Mouse (Mus musculus) liver, embryonic 13.5 days (tissue): ENCODE measurements around the gene Notch1. TPM values are rescaled to one million over a fixed set of nuclear protein-coding genes. Genes with fewer than 3 reads are reported as not detected.

Source experiments
- ATAC-seq: fragments of 200-750 bp; cut with Nextera tagmentation; 2 replicates; pipeline ENCODE4 v1.8.0; 2017; ENCODE audit warnings: low read depth, mild to moderate bottlenecking, moderate number of reproducible peaks, moderate library complexity
- DNase-seq: peaks from one replicate; pipeline ENCODE4 v3.0.0; 2022
- H3K27ac ChIP-seq: fragments of 300-500 bp; sonication (generic); 2 replicates; pipeline ENCODE4 v1.5.1; 2015; ENCODE audit warnings: moderate library complexity, mild to moderate bottlenecking, inconsistent platforms
- H3K27me3 ChIP-seq: fragments of 300-500 bp; sonication (generic); 2 replicates; pipeline ENCODE4 v1.6.1; 2015; ENCODE audit warnings: mild to moderate bottlenecking, inconsistent platforms
- H3K36me3 ChIP-seq: fragments of 300-500 bp; sonication (generic); 2 replicates; pipeline ENCODE4 v1.6.1; 2015; ENCODE audit warnings: mild to moderate bottlenecking, inconsistent platforms
- H3K4me1 ChIP-seq: fragments of 300-500 bp; sonication (generic); replicated peaks from 2 replicates; pipeline ENCODE4 v1.6.1; 2015; ENCODE audit warnings: inconsistent platforms
- H3K4me2 ChIP-seq: fragments of 300-500 bp; sonication (generic); 2 replicates; pipeline ENCODE4 v1.6.1; 2015; ENCODE audit warnings: inconsistent platforms, mild to moderate bottlenecking, moderate library complexity
- H3K4me3 ChIP-seq: fragments of 300-500 bp; sonication (generic); replicated peaks from 2 replicates; pipeline ENCODE4 v1.5.1; 2015; ENCODE audit warnings: mild to moderate bottlenecking, inconsistent platforms
- H3K9ac ChIP-seq: fragments of 300-500 bp; sonication (generic); 2 replicates; pipeline ENCODE4 v1.6.1; 2015; ENCODE audit warnings: mild to moderate bottlenecking, inconsistent platforms
- H3K9me3 ChIP-seq: fragments of 300-500 bp; sonication (generic); replicated peaks from 2 replicates; pipeline ENCODE4 v1.6.1; 2016; ENCODE audit warnings: inconsistent platforms
- WGBS: fragments of 180-500 bp; shearing (Covaris S2); methylation state at CpG from one replicate; pipeline ENCODE4 v1.1.7; 2015; ENCODE audit not compliant: insufficient replicate concordance; 5-methylcytosine and 5-hydroxymethylcytosine counted together
- polyA plus RNA-seq: library from polyadenylated mRNA; unstranded; fragments of >200 nt; fragmentation: Nextera tagmentation; extraction: Ambion mirVana; gene quantifications from 2 replicates; pipeline ENCODE4 v1.2.1, GENCODE M21; 2015

Gene Notch1
- polyA plus RNA-seq, 1 experiment from 2014 or later, result 1.5 TPM

DNA sequence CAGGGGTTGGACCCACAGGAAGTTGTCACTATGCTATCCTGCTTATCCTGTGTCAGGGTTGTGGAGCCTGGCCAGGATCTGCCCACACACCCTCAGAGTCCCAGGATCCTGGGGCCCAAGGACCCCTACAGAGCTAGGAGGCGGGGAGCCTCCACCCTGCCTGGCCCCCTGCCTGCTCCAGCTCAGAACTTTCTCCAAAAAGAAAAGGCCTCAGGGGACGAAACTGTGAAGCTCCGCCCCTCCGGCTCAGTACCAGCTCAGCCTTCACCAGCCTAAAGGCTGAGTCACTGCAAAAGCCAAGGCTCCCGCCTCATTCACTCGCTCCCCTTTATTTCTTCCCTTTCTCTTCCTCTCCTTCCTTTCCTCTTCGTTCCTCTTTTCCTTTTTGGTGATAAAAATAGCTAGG, 9.0 kb downstream of the Notch1 start:
- DNase-seq, result no peak
- Histone ChIP-seq H3K4me1 (peaks cover 35% of the 10 kb centered on the region), H3K27me3 (peaks cover 42% of the 10 kb centered on the region), H3K27ac (peak overlapping the region; percentile 66), H3K9me3 (no peaks in the 10 kb centered on the region), H3K4me2 (peak overlapping the region; percentile 21; the same call in 1 of the 2 replicates), H3K36me3 (no peaks in the 10 kb centered on the region), H3K4me3 (no peak overlapping the region), H3K9ac (no peak overlapping the region)
- WGBS, result 2% methylated on average over 7 of the region's 7 CpGs
- ATAC-seq, result no peak

DNA sequence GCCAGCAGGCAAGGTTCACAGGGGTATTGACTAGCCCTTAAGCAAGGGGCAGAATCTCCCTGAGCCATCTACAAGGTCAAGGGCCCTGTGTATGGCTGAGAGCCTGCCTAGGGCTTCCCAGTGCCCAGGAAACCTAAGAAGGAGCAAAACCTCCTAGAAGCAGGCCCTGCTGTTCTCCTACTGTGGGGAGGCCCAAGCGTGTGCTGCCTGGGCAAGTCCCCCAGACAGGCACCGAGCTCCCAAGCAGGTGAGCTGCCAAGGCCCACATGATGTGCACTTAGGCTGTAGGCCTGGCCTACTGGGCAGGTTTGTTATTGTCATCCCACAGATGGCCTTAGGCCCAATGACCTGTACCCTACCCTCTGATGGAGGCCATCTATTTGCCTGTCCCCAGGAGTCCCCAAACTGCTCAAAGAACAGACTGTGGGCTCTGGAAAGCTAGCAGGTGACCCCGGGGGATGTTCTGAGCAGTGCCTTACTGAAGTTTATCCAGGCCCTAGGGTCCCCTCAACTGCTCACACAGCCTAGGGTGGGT, 9.7 kb downstream of the Notch1 start:
- Histone ChIP-seq H3K27me3 (peaks cover 49% of the 10 kb centered on the region), H3K4me1 (peaks cover 41% of the 10 kb centered on the region), H3K9me3 (no peaks in the 10 kb centered on the region), H3K4me2 (no peak overlapping the region), H3K36me3 (no peaks in the 10 kb centered on the region), H3K4me3 (no peak overlapping the region), H3K9ac (no peak overlapping the region), H3K27ac (peak overlapping the region; percentile 66)
- 65% methylated on average over 3 of the region's 3 CpGs for WGBS
- no peak for DNase-seq
- no peak for ATAC-seq

DNA sequence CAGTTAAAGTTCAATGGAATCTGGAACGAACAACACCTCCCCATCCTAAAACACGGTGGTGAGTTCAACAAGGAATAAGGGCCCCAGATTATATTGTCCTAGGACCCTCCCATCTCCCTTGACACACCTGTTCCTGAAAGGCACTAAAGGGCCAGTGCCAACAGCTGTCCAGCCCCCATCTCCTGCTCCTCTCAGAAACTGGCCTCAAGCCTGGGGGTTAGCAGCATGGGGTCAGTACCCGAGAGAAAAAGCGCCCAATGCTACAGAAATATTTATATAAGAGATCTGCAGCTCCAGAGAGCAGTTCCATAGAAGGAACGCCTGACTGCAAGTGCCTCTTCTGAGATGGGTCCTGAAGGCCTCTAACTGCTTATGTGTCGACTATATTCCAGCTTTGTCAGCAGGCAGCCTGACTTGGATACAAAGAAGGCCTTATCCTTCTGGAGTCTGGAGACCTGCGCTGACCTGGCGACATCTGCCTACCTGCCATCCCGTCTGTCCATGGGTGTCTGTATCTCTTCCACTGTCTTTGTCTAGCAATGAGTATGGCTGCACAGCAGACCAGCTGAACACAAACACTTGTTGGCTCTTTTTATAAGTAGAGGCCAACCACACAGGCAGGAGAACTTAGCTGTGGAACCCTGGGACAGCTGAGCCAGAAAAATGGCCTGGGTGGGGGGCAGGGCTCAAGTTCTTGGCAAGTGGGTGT, 11.5 kb downstream of the Notch1 start:
- DNase-seq (no peak), ATAC-seq (no peak)
- no peak overlapping the region for H3K4me3 ChIP-seq
- no peak overlapping the region for H3K4me2 ChIP-seq
- H3K27me3 ChIP-seq, result peaks cover 67% of the 10 kb centered on the region
- H3K9me3 ChIP-seq, result no peaks in the 10 kb centered on the region
- peaks cover 52% of the 10 kb centered on the region for H3K4me1 ChIP-seq
- H3K9ac ChIP-seq, result no peak overlapping the region
- H3K36me3 ChIP-seq, result no peaks in the 10 kb centered on the region
- WGBS, result 67% methylated on average over 9 of the region's 9 CpGs
- H3K27ac ChIP-seq, result no peak overlapping the region

DNA sequence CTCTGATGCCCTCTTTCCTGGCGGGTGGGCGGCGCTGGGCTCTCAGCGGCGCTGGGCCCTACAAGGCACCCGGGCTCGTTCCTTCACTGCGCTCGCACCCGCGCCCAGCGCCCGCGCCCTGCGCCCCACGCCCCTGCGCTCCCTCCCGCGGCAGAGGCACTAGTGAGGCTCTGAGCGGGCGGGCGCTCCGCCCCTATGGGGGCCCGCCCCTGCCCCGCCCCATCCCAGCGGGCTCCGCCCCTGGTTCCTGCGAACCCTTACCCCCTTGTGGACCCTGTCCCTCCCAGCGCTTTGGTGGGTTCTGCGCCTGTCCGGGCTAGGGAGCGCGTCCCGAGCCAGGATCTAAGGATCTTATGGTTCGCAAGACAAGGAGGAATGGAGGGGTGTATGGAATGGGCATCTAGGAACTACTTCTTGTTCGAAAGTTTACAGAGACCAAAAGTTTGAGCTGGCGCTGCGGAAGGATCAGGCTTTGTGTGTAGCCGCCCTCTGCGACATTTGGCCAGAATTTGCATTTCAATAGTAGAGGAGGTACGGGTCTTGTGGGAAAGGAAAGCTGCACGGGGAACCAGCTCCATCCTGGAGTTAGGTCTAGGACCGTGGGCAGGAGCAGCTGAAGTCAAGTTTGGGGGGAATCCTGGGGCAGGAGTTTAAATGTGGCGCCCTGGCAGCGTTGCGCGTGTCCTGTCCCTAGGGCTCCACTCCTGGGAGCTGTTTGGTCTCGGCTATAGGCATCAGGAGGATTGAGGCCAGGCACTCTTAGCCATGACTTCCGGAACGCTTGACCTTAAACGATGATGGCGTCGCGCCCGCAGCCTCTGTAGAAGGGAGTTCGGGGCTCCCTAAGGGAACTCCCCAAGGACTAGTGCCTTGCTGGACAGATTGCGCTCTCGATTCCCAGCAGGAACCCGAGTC, 12.5 kb downstream of the Notch1 start:
- 3% methylated on average over 56 of the region's 59 CpGs for WGBS
- ATAC-seq, result peak; percentile 75
- H3K4me1 ChIP-seq, result peaks cover 57% of the 10 kb centered on the region
- no peaks in the 10 kb centered on the region for H3K36me3 ChIP-seq
- DNase-seq, result peak; percentile 34
- H3K27me3 ChIP-seq, result peaks cover 69% of the 10 kb centered on the region
- no peaks in the 10 kb centered on the region for H3K9me3 ChIP-seq
- peak overlapping the region; percentile 73 for H3K4me2 ChIP-seq
- H3K4me3 ChIP-seq, result peak overlapping the region; percentile 65
- peak overlapping the region; percentile 24; the same call in 1 of the 2 replicates for H3K27ac ChIP-seq
- H3K9ac ChIP-seq, result peak overlapping the region; percentile 65

DNA sequence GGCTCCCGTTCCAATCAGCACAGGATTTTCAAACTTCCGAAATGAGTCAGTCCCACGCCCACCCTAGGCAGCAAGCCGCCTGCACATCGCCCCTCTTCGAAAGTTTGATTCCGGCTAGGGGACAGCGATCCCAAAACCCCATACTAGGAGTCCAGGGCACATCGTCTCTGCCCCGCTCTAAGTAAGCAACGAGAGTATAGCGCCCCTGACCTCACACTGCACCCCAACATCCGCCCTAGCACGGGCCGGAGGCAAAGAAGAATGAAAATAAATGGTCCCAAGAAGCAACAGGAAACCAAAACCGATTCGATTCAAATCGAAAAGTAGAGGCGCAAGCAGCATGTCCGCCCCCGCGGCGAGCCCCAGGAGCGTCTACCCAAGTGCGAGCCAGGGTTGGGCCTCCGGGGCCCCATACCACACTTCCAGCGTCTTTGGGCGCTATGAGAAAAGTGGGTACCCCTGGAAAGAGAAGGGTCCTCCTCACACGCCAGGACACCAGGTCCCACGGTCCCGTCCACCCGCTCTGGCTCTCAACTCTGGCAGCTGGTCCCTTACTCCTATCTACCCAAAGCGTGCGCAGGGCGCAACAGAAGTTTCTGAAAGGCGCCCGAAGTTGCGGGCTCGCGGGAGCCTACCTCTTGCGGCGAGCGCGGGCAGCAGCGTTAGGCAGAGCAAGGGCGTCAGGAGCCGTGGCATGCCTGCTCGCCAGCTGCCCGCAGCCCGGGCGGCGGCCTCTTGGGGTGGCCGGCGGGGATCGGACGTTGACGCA, 13.4 kb downstream of the Notch1 start:
- H3K27ac ChIP-seq, result peak overlapping the region; percentile 24
- under 1% methylated on average over 53 of the region's 57 CpGs for WGBS

DNA sequence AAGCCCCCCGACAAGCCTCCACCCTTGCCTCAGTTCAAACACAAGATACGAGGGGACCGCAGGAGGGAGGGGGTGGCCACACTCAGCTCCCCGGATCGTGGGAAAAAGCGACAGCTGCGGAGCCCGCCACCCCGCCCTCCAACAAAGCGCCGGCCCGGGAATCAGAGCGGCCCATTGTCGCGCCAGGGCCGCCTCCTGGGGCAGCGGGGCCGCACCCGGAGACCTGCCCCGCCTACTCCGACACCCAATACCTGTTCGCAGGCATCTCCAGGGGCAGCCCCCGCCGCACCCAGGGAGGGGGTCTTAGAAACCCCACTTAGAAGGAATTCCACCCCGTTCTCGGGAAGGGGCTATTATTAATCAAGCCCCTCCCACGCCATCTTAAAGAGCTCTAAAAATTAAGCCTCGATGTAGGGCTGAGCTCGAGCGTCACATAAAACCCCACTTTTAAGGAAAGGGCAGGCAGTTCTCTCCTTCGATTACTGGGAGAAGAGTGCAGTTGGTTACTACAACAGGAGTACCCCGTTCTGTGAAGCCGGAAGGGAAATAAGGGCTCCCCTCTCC, 14.1 kb downstream of the Notch1 start:
- peak overlapping the region; percentile 73 for H3K4me2 ChIP-seq
- peak overlapping the region; percentile 65 for H3K9ac ChIP-seq
- H3K36me3 ChIP-seq, result no peaks in the 10 kb centered on the region
- under 1% methylated on average over 33 of the region's 33 CpGs for WGBS
- peaks cover 69% of the 10 kb centered on the region for H3K27me3 ChIP-seq
- peaks cover 59% of the 10 kb centered on the region for H3K4me1 ChIP-seq
- H3K27ac ChIP-seq, result no peak overlapping the region; the same call in 1 of the 2 replicates
- H3K9me3 ChIP-seq, result no peaks in the 10 kb centered on the region
- no peak for DNase-seq
- peak overlapping the region; percentile 65 for H3K4me3 ChIP-seq
- ATAC-seq, result no peak

More for the DNA sequence above, 13.4 kb downstream of the Notch1 start:
- Histone ChIP-seq H3K4me1 (peaks cover 60% of the 10 kb centered on the region), H3K27me3 (peaks cover 69% of the 10 kb centered on the region), H3K4me3 (peak overlapping the region; percentile 65), H3K36me3 (no peaks in the 10 kb centered on the region), H3K4me2 (peak overlapping the region; percentile 73), H3K9ac (peak overlapping the region; percentile 65), H3K9me3 (no peaks in the 10 kb centered on the region)
- no peak for DNase-seq
- no peak; the same call in 1 of the 2 replicates for ATAC-seq

DNA sequence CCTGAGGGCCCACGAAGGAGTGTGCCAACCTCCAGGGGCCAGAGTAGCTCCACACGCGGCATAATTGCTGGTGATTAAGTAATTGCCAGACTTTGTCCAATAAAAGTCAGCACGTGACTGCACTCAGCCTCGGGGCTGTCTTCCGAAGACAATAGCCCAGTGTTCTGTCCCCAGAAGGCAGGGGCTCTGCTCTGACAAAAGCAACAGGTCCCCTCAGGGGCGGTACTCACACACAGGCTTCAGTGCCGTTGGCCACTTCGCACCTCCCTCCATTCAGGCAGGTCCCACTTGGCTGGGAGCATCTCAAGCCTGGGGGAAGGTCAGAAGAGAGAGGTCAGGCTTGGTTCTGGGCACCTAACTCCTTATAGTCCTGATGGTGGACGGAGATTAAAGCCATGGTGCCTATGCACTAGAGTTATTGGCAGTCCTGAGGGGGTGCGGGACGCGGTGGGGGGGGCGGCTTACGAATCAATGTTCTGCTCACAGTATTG, 14.8 kb downstream of the Notch1 start:
- Histone ChIP-seq H3K4me2 (peak overlapping the region; percentile 73), H3K9ac (no peak overlapping the region), H3K4me1 (peaks cover 59% of the 10 kb centered on the region), H3K27me3 (peaks cover 69% of the 10 kb centered on the region), H3K36me3 (no peaks in the 10 kb centered on the region), H3K9me3 (no peaks in the 10 kb centered on the region), H3K27ac (no peak overlapping the region), H3K4me3 (peak overlapping the region; percentile 65)
- ATAC-seq, result no peak
- 17% methylated on average over 15 of the region's 15 CpGs for WGBS
- DNase-seq, result no peak

DNA sequence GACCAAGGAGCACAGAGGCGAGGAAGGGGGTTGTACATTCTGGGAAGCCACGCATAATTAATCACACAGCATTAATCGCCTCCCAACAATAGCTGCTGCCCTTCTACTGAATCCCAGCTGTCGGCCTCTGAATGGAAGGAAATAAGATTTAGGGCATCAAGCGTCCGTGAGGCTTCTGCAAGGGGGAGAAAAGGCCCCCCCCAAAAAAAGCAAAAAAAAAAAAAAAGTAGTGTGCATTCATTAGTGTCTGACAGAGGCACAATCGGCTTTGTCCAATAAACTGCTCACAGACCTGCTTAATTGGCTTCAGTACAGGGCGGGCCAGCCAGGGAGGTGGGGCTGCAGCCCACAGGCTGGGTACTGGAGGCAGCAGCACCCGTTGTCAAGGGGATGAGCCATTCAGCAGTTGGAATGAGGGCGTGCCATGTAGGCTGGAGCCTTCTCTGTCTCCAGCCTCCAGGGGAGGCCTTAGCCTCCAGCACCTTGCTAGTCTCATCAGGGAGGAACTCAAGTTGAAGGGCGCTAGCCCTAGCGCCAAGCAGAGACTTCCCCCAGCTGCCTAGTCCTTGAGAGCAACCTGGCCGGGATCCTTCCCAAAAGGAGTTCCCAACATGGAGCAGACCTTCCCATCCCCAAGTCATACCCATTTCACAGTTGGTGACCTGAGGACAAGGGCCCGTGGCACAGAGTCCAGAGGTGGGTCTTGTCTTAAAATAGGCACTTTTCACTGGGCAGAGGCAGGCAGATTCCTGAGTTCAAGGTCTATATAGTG, 15.7 kb downstream of the Notch1 start:
- Histone ChIP-seq H3K9me3 (no peaks in the 10 kb centered on the region), H3K4me2 (peak overlapping the region; percentile 73), H3K27ac (no peak overlapping the region), H3K4me3 (0 out of 2 replicates have a peak overlapping the region, but pooled peaks have one; percentile 65), H3K9ac (no peak overlapping the region), H3K4me1 (peaks cover 68% of the 10 kb centered on the region), H3K27me3 (peaks cover 63% of the 10 kb centered on the region), H3K36me3 (no peaks in the 10 kb centered on the region)
- ATAC-seq (no peak), DNase-seq (no peak)
- WGBS, result 51% methylated on average over 14 of the region's 14 CpGs

DNA sequence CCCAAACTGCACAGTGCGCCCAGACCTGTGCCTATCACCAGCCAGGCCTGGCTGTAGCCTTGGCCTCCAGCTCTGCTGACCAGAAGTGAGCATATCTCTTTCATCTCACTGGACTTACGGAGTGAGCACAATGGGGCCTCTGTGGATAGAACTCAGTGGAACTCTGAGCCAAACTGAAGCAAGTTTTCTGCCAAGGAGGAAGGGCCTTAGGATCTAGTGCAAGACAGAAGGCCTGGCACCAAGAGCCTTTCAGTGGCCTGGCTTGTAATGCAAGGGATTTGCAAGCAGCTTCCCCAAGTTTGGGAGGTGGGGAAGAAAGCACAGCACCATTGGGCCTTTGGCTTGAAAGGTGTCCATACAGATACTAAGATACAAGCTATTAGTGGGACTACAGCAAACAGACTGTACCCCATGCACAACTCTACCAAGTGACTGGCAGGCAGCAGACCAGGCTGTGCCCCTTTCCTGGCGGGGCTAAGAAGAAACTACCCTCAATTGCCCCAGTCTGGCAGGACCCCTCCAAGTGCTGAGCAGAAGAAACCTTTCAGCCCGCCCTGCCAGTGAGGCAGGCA, 16.4 kb downstream of the Notch1 start:
- ATAC-seq (no peak), DNase-seq (no peak)
- H3K9ac ChIP-seq, result no peak overlapping the region
- no peak overlapping the region for H3K27ac ChIP-seq
- 67% methylated on average over 4 of the region's 4 CpGs for WGBS
- H3K36me3 ChIP-seq, result no peaks in the 10 kb centered on the region
- H3K27me3 ChIP-seq, result peaks cover 60% of the 10 kb centered on the region
- H3K4me1 ChIP-seq, result peaks cover 73% of the 10 kb centered on the region
- H3K9me3 ChIP-seq, result no peaks in the 10 kb centered on the region
- no peak overlapping the region for H3K4me2 ChIP-seq
- no peak overlapping the region for H3K4me3 ChIP-seq
